Mouse (Mus musculus) heart, postnatal 0 days (tissue): ENCODE data around the gene Usp7. TPM values are rescaled to one million over a fixed set of nuclear protein-coding genes. Genes with fewer than 3 reads are reported as not detected.

Experiments
- ATAC-seq: fragments of 200-750 bp; cut with Nextera tagmentation; 2 replicates; pipeline ENCODE4 v1.8.0; 2017; ENCODE audit warnings: low read depth, moderate number of reproducible peaks, moderate library complexity; ENCODE audit not compliant: insufficient read depth
- DNase-seq: peaks from one replicate; pipeline ENCODE4 v3.0.0-alpha.2; 2016; ENCODE audit warnings: low spot score
- H3K27ac ChIP-seq: fragments of 300-500 bp; sonication (generic); 2 replicates; pipeline ENCODE4 v1.5.1; 2014; ENCODE audit warnings: low read depth, mild to moderate bottlenecking
- H3K27me3 ChIP-seq: fragments of 300-500 bp; sonication (generic); 2 replicates; pipeline ENCODE4 v1.6.1; 2014; ENCODE audit warnings: low read length, mixed read lengths; ENCODE audit not compliant: control insufficient read depth, insufficient read depth
- H3K36me3 ChIP-seq: fragments of 300-500 bp; sonication (generic); replicated peaks from 2 replicates; pipeline ENCODE4 v1.6.1; 2014; ENCODE audit warnings: low read length, mixed read lengths; ENCODE audit not compliant: control insufficient read depth, insufficient read depth
- H3K4me1 ChIP-seq: fragments of 300-500 bp; sonication (generic); 2 replicates; pipeline ENCODE4 v1.6.1; 2014; ENCODE audit warnings: antibody characterized with exemption; ENCODE audit not compliant: control insufficient read depth, insufficient read depth
- H3K4me2 ChIP-seq: fragments of 300-500 bp; sonication (generic); 2 replicates; pipeline ENCODE4 v1.6.1; 2014; ENCODE audit warnings: low read depth, mild to moderate bottlenecking, low read length, moderate library complexity
- H3K4me3 ChIP-seq: fragments of 300-500 bp; sonication (generic); 2 replicates; pipeline ENCODE4 v1.5.1; 2014; ENCODE audit warnings: low read depth, low read length
- H3K9ac ChIP-seq: fragments of 300-500 bp; sonication (generic); replicated peaks from 2 replicates; pipeline ENCODE4 v1.6.1; 2014; ENCODE audit warnings: low read depth, low read length, mixed read lengths
- H3K9me3 ChIP-seq: fragments of 300-500 bp; sonication (generic); replicated peaks from 2 replicates; pipeline ENCODE4 v1.6.1; 2016; ENCODE audit warnings: low read length; ENCODE audit not compliant: control insufficient read depth
- CTCF ChIP-seq: IDR thresholded peaks from 2 replicates; pipeline ENCODE4 v1.5.1; 2016; ENCODE audit warnings: antibody characterized with exemption, control low read depth, low read depth
- EP300 ChIP-seq: IDR thresholded peaks from 2 replicates; pipeline ENCODE4 v1.6.1; 2016; ENCODE audit warnings: antibody characterized with exemption, low read depth
- WGBS: fragments of 180-500 bp; shearing (Covaris S2); extraction: QIAGEN DNeasy Blood & Tissue Kit; methylation state at CpG from one replicate; pipeline ENCODE4 v1.1.7; 2014; 5-methylcytosine and 5-hydroxymethylcytosine counted together
- polyA plus RNA-seq: library from polyadenylated mRNA; unstranded; fragments of >200 nt; fragmentation: Nextera tagmentation; extraction: Ambion mirVana; gene quantifications from 2 replicates; pipeline ENCODE4 v1.2.1, GENCODE M21; 2015
- total RNA-seq: library from RNA; depleted of rRNA; stranded (reverse); fragments of >200 nt; gene quantifications from 2 replicates; pipeline ENCODE4 v1.2.3, GENCODE M21; 2014; ENCODE audit warnings: low replicate concordance

Gene Usp7
- total and polyA plus RNA-seq, 2 experiments from 2014 or later, result 10.0 to 33.4 TPM

- Histone ChIP-seq H3K4me3 (no peak overlapping the region), H3K4me1 (no peaks in the 10 kb centered on the region), H3K27ac (no peak overlapping the region), H3K9ac (no peak overlapping the region), H3K27me3 (no peaks in the 10 kb centered on the region), H3K4me2 (no peak overlapping the region), H3K9me3 (no peaks in the 10 kb centered on the region), H3K36me3 (no peaks in the 10 kb centered on the region)
- WGBS, result 83% methylated on average over 2 of the region's 2 CpGs
- TF ChIP-seq EP300, result no peak
- no peak for TF ChIP-seq CTCF
- no peak for ATAC-seq
- no peak for DNase-seq
Observed at GRCm38 (mm10) chr16:8745751-8746150, 46.4 kb downstream of the Usp7 start.

- WGBS, result 56% methylated on average over 3 of the region's 3 CpGs
Observed at GRCm38 (mm10) chr16:8743989-8744388, 48.1 kb downstream of the Usp7 start.

GRCm38 (mm10) chr16:8741697-8742096 lies 50.4 kb downstream of the Usp7 start:
- Histone ChIP-seq H3K9me3 (no peaks in the 10 kb centered on the region), H3K4me2 (no peak overlapping the region), H3K27ac (no peak overlapping the region), H3K4me3 (no peak overlapping the region), H3K4me1 (peaks cover 8% of the 10 kb centered on the region), H3K36me3 (no peaks in the 10 kb centered on the region), H3K27me3 (no peaks in the 10 kb centered on the region), H3K9ac (no peak overlapping the region)
- TF ChIP-seq EP300 (no peak), CTCF (no peak)
- no peak for DNase-seq
- ATAC-seq, result no peak
- WGBS, result 78% methylated on average over 5 of the region's 5 CpGs

More at GRCm38 (mm10) chr16:8743989-8744388, 48.1 kb downstream of the Usp7 start:
- Histone ChIP-seq H3K27me3 (no peaks in the 10 kb centered on the region), H3K4me2 (no peak overlapping the region), H3K36me3 (no peaks in the 10 kb centered on the region), H3K27ac (no peak overlapping the region), H3K4me1 (no peaks in the 10 kb centered on the region), H3K4me3 (no peak overlapping the region), H3K9me3 (no peaks in the 10 kb centered on the region), H3K9ac (no peak overlapping the region)
- ATAC-seq, result no peak
- TF ChIP-seq CTCF (no peak), EP300 (no peak)
- DNase-seq, result no peak

- H3K27me3 ChIP-seq, result no peaks in the 10 kb centered on the region
- WGBS, result 54% methylated on average over 1 of the region's 1 CpGs
- ATAC-seq, result no peak
- H3K9ac ChIP-seq, result no peak overlapping the region
- H3K9me3 ChIP-seq, result no peaks in the 10 kb centered on the region
- no peak overlapping the region for H3K4me3 ChIP-seq
- DNase-seq, result no peak
- H3K4me2 ChIP-seq, result no peak overlapping the region
- no peak overlapping the region for H3K27ac ChIP-seq
- TF ChIP-seq CTCF (no peak), EP300 (no peak)
- peaks cover 14% of the 10 kb centered on the region for H3K4me1 ChIP-seq
- no peaks in the 10 kb centered on the region for H3K36me3 ChIP-seq
Observed at GRCm38 (mm10) chr16:8741110-8741509, 51.0 kb downstream of the Usp7 start.

GRCm38 (mm10) chr16:8738542-8739514 lies 53.3 kb downstream of the Usp7 start:
- H3K9ac ChIP-seq, result peak overlapping the region; percentile 97
- H3K27ac ChIP-seq, result peak overlapping the region; percentile 98
- TF ChIP-seq EP300 (no peak), CTCF (no peak)
- ATAC-seq, result peak; percentile 95
- no peaks in the 10 kb centered on the region for H3K36me3 ChIP-seq
- 1% methylated on average over 76 of the region's 126 CpGs for WGBS
- H3K4me2 ChIP-seq, result peak overlapping the region; percentile 99
- DNase-seq, result peak; percentile 91
- H3K4me1 ChIP-seq, result peaks cover 36% of the 10 kb centered on the region
- peak overlapping the region; percentile 78 for H3K4me3 ChIP-seq
- no peaks in the 10 kb centered on the region for H3K27me3 ChIP-seq
- no peaks in the 10 kb centered on the region for H3K9me3 ChIP-seq
